Mouse (Mus musculus): Measurements from ENCODE around the gene Col6a1. TPM values are rescaled to one million over a fixed set of nuclear protein-coding genes. Genes with fewer than 3 reads are reported as not detected.
"Not testable (repeated sequence)": the region's sequence is repeated elsewhere in the genome, so short reads cannot be mapped to it uniquely, and the experiment has no call there.

Gene Col6a1
- polyA plus RNA-seq, 1 experiment from 2014 or later, result 26.4 TPM

DNA sequence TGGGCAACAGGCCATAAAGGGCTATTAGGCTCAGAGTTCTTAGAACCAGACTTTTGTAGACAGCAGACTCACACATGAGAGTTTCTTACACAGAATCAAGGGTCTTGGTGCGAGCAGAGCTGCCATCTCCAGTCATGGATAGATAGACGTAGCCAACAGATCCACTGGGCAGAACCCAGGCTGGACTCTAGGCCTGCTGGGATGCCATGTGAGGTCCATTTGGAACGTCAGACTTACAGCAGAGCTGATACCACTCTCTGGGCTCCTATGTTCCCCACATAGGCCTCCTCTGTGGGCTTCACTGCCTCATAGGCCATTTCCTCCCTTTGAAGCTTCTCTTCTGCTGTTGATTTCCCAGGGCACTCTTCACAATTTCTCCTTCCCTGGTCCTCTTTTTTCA lies 27.7 kb upstream of the Col6a1 start:
- Histone ChIP-seq H3K36me3 (replicated peaks; ENCODE audit: control insufficient read depth, insufficient read depth) (no peaks in the 10 kb centered on the region), H3K9me3 (ENCODE audit: control insufficient read depth, low read length) (peaks cover under 1% of the 10 kb centered on the region; the same call in 1 of the 2 replicates), H3K4me3 (replicated peaks; ENCODE audit: low read length) (no peak overlapping the region), H3K9ac (no peak overlapping the region), H3K27me3 (ENCODE audit: control insufficient read depth, insufficient read depth, low read length) (no peaks in the 10 kb centered on the region), H3K4me2 (replicated peaks) (no peak overlapping the region), H3K4me1 (replicated peaks; ENCODE audit: control insufficient read depth, insufficient read depth, low read length) (no peaks in the 10 kb centered on the region), H3K27ac (no peak overlapping the region)
- DNase-seq (ENCODE audit: low spot score) (no peak), ATAC-seq (ENCODE audit: low FRiP score) (no peak)
- 86% methylated on average over 3 of the region's 3 CpGs for WGBS

DNA sequence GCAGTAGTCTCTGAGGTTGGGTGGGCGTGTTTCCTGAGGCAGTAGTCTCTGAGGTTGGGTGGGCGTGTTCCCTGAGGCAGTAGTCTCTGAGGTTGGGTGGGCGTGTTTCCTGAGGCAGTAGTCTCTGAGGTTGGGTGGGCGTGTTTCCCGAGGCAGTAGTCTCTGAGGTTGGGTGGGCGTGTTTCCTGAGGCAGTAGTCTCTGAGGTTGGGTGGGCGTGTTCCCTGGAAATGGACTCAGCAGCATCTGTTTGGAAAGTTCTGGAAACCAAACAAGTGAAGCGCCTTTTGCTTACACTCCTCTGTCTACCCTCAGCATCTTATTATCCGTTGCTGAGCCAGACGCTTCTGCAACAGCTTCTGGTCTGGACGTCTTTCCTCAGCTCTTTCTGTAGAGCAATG lies 18.3 kb upstream of the Col6a1 start:
- H3K4me2 ChIP-seq (replicated peaks); ATAC-seq (ENCODE audit: low FRiP score); DNase-seq (ENCODE audit: low spot score); H3K27me3 ChIP-seq (ENCODE audit: control insufficient read depth, insufficient read depth, low read length); H3K4me3 ChIP-seq (replicated peaks; ENCODE audit: low read length); H3K27ac ChIP-seq; H3K4me1 ChIP-seq (replicated peaks; ENCODE audit: control insufficient read depth, insufficient read depth, low read length); H3K36me3 ChIP-seq (replicated peaks; ENCODE audit: control insufficient read depth, insufficient read depth); H3K9ac ChIP-seq: not testable (repeated sequence)
- WGBS, result 65% methylated on average over 11 of the region's 11 CpGs
- H3K9me3 ChIP-seq (ENCODE audit: control insufficient read depth, low read length), result peaks cover 10% of the 10 kb centered on the region; the same call in 1 of the 2 replicates

DNA sequence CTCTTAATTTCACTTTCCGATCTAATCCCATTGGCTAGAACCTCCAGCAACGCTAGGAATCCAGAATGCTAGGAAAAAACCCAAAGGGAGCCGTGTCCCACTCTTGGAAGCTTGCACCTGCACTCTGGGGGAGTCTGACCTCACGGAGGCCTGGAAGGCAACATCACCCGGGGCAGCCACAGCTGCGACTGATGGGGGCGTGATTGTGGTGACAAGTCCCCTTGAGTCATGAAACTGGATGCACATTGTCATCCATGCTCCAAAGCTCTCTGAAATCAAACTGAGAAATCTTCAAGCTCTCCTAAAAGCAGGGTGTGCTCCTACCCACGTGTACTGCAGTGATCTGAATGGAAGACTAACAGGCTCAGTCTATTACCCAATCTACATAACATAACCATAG lies 10.8 kb upstream of the Col6a1 start:
- Histone ChIP-seq H3K27me3 (ENCODE audit: control insufficient read depth, insufficient read depth, low read length) (no peaks in the 10 kb centered on the region), H3K9ac (no peak overlapping the region), H3K4me2 (replicated peaks) (no peak overlapping the region), H3K4me1 (replicated peaks; ENCODE audit: control insufficient read depth, insufficient read depth, low read length) (peaks cover 13% of the 10 kb centered on the region), H3K9me3 (ENCODE audit: control insufficient read depth, low read length) (no peaks in the 10 kb centered on the region), H3K27ac (no peak overlapping the region), H3K4me3 (replicated peaks; ENCODE audit: low read length) (no peak overlapping the region), H3K36me3 (replicated peaks; ENCODE audit: control insufficient read depth, insufficient read depth) (no peaks in the 10 kb centered on the region)
- DNase-seq (ENCODE audit: low spot score), result no peak
- ATAC-seq (ENCODE audit: low FRiP score), result no peak
- WGBS, result 71% methylated on average over 8 of the region's 8 CpGs

DNA sequence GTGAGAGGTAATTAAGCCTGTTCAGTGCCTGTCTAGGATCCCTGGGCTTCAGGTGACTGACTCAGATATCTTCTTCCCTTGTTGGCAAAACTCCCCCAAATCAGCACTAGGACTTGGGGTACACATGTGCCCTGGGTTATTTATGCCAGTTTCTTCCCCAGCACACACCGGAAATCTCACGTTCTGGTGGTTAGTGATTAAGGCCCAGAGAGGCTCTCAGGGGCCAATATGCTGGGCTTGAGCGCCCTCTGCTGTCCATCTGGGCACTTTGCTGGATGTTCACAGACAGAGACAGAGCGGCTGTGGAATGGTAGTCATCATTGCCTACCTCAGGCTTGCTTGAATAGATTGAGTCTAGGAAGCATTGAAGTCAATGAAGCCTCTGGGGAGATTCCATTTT lies 9.0 kb upstream of the Col6a1 start:
- H3K36me3 ChIP-seq (replicated peaks; ENCODE audit: control insufficient read depth, insufficient read depth), result no peaks in the 10 kb centered on the region
- no peaks in the 10 kb centered on the region for H3K27me3 ChIP-seq (ENCODE audit: control insufficient read depth, insufficient read depth, low read length)
- 3% methylated on average over 4 of the region's 4 CpGs for WGBS
- H3K4me2 ChIP-seq (replicated peaks), result no peak overlapping the region
- no peaks in the 10 kb centered on the region for H3K9me3 ChIP-seq (ENCODE audit: control insufficient read depth, low read length)
- no peak overlapping the region for H3K27ac ChIP-seq
- peaks cover 13% of the 10 kb centered on the region for H3K4me1 ChIP-seq (replicated peaks; ENCODE audit: control insufficient read depth, insufficient read depth, low read length)
- peak; percentile 73; the same call in 1 of the 2 replicates for ATAC-seq (ENCODE audit: low FRiP score)
- H3K9ac ChIP-seq, result no peak overlapping the region
- no peak overlapping the region for H3K4me3 ChIP-seq (replicated peaks; ENCODE audit: low read length)
- DNase-seq (ENCODE audit: low spot score), result peak; percentile 89

DNA sequence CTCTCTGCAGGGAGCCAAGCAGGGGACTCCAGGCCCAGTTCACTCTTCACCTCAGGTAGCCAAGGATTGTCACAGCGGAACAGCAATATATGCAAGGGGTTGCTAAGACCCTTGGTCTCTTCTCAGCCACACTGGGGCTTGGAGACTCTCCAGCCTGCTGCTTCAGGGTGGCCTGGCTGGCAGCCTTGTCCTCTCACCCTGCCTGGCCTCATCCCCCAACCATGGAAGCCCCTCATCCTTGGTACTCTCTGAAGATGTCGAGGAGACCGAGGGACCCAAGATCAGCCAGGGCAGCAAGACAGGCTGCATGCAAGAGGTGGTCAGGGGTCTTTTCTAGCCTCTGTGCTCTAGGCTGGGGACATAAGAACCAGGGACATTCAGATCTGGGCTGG lies 7.7 kb upstream of the Col6a1 start:
- Histone ChIP-seq H3K4me2 (replicated peaks) (peak overlapping the region; percentile 36), H3K9ac (peak overlapping the region; percentile 44; the same call in 1 of the 2 replicates), H3K27me3 (ENCODE audit: control insufficient read depth, insufficient read depth, low read length) (no peaks in the 10 kb centered on the region), H3K4me1 (replicated peaks; ENCODE audit: control insufficient read depth, insufficient read depth, low read length) (peaks cover 13% of the 10 kb centered on the region), H3K4me3 (replicated peaks; ENCODE audit: low read length) (no peak overlapping the region), H3K9me3 (ENCODE audit: control insufficient read depth, low read length) (no peaks in the 10 kb centered on the region), H3K36me3 (replicated peaks; ENCODE audit: control insufficient read depth, insufficient read depth) (no peaks in the 10 kb centered on the region), H3K27ac (peak overlapping the region; percentile 38)
- WGBS, result 45% methylated on average over 3 of the region's 3 CpGs
- no peak for ATAC-seq (ENCODE audit: low FRiP score)
- DNase-seq (ENCODE audit: low spot score), result no peak

DNA sequence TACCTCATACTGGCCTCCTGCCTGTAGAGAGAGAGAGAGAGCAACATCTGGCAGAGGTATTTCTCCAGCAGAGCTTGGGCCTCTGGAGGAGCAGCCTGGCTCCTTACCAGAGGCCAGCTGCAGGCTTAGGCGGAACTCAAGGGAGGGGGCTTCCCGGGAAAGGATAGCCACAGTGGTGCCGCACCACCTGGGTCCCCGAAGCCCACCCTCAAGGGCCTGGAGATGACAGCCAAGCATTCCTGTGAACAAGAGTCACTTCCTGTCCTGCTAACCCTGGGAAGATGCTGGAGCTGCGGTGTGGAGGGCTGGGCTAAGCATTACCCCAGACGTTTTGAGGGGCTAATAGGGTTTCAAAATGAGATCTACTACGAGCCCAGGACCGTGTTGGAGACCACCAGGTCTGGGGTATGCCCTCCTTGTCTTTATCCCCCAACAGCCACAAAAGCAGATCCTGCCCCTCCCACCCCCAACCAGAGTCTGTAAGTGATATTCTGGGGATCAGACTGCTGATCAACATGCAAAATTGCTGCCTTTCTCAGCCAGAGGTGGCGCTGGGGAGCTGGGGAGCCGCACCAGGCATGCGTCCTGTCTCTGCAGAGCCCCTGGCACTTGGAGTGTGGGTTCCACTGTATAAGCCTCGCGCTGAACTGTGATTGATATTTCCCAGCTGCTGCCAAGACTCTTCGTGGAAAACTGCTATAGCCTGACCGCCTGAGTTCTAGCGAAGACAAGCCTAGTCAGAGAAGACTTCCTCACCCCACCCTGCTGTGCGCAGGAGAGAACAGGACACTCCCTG lies 7.1 kb upstream of the Col6a1 start:
- H3K36me3 ChIP-seq (replicated peaks; ENCODE audit: control insufficient read depth, insufficient read depth), result no peaks in the 10 kb centered on the region
- no peaks in the 10 kb centered on the region for H3K9me3 ChIP-seq (ENCODE audit: control insufficient read depth, low read length)
- H3K9ac ChIP-seq, result peak overlapping the region; percentile 44; the same call in 1 of the 2 replicates
- 21% methylated on average over 17 of the region's 17 CpGs for WGBS
- H3K27ac ChIP-seq, result peak overlapping the region; percentile 38
- H3K27me3 ChIP-seq (ENCODE audit: control insufficient read depth, insufficient read depth, low read length), result no peaks in the 10 kb centered on the region
- peaks cover 13% of the 10 kb centered on the region for H3K4me1 ChIP-seq (replicated peaks; ENCODE audit: control insufficient read depth, insufficient read depth, low read length)
- peak overlapping the region; percentile 36 for H3K4me2 ChIP-seq (replicated peaks)
- H3K4me3 ChIP-seq (replicated peaks; ENCODE audit: low read length), result no peak overlapping the region
- ATAC-seq (ENCODE audit: low FRiP score) (peak; percentile 80), DNase-seq (ENCODE audit: low spot score) (peak; percentile 74)

DNA sequence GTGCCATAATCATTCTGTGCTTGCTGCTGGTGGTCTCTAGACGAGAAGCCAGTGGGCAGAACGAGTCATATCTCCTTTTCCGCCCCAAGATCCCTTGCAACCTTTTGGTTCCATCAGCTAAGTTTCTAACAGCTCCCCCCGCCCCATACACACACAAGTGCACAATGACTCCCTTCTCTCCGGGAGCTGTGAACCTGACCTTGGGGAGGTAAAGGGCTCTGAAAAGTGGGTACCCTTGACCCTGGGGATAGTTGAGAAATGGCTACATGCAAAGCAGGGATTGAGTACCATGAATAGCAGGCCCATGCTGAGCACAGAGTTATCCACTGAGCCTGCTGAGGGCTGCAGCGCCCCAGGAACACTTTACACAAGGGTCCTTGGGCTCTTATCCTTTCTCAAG lies 6.4 kb upstream of the Col6a1 start:
- Histone ChIP-seq H3K27ac (peak overlapping the region; percentile 38; the same call in 1 of the 2 replicates), H3K9me3 (ENCODE audit: control insufficient read depth, low read length) (no peaks in the 10 kb centered on the region), H3K27me3 (ENCODE audit: control insufficient read depth, insufficient read depth, low read length) (no peaks in the 10 kb centered on the region), H3K36me3 (replicated peaks; ENCODE audit: control insufficient read depth, insufficient read depth) (no peaks in the 10 kb centered on the region), H3K9ac (0 out of 2 replicates have a peak overlapping the region, but pooled peaks have one; percentile 44), H3K4me1 (replicated peaks; ENCODE audit: control insufficient read depth, insufficient read depth, low read length) (peaks cover 13% of the 10 kb centered on the region), H3K4me2 (replicated peaks) (no peak overlapping the region), H3K4me3 (replicated peaks; ENCODE audit: low read length) (no peak overlapping the region)
- DNase-seq (ENCODE audit: low spot score) (no peak), ATAC-seq (ENCODE audit: low FRiP score) (no peak; the same call in 1 of the 2 replicates)
- 77% methylated on average over 6 of the region's 6 CpGs for WGBS

DNA sequence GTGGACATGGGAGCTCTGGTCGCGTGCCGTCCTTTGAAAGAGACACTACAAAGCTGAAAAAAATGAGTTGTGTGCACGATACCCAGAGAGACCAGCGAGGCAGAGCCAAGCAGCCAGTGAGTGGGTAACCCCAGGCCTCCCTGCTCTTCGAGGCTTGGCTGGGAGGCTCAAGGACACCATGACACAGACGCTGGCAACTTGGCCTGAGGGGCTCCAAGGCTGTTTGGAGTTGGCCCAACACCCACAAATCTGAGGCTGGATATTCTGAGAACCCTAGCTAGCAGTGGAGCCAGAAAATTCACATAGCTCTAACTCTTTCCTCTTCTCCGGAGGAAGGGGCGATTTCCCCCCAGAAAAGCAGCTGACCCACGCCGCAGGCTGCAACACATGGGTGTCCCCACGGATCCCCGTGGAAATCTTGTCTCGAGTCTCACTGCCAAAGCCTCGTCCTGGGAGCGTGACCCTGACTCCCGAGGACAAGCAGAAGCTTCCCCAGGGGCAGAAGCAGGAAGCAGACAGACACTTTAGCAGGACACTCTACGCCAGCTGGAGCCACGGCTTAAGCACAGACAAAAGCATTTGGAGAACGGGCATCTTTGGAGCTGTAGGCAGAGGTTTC lies 5.8 kb upstream of the Col6a1 start:
- DNase-seq (ENCODE audit: low spot score), result no peak
- H3K4me3 ChIP-seq (replicated peaks; ENCODE audit: low read length), result no peak overlapping the region

More for the DNA sequence above, 5.8 kb upstream of the Col6a1 start:
- no peak for ATAC-seq (ENCODE audit: low FRiP score)
- no peak overlapping the region for H3K9ac ChIP-seq
- H3K4me1 ChIP-seq (replicated peaks; ENCODE audit: control insufficient read depth, insufficient read depth, low read length), result peaks cover 13% of the 10 kb centered on the region
- H3K36me3 ChIP-seq (replicated peaks; ENCODE audit: control insufficient read depth, insufficient read depth), result no peaks in the 10 kb centered on the region
- no peak overlapping the region for H3K27ac ChIP-seq
- no peaks in the 10 kb centered on the region for H3K9me3 ChIP-seq (ENCODE audit: control insufficient read depth, low read length)
- WGBS, result 65% methylated on average over 20 of the region's 20 CpGs
- no peaks in the 10 kb centered on the region for H3K27me3 ChIP-seq (ENCODE audit: control insufficient read depth, insufficient read depth, low read length)
- no peak overlapping the region for H3K4me2 ChIP-seq (replicated peaks)

Measured in hindbrain, embryonic 14.5 days (tissue).